Mouse (Mus musculus): Measurements from ENCODE around the gene Igf2bp3. TPM values are rescaled to one million over a fixed set of nuclear protein-coding genes. Genes with fewer than 3 reads are reported as not detected.

Gene Igf2bp3
- polyA plus RNA-seq, 1 experiment from 2014 or later: 40.9 TPM

- peaks cover 10% of the 10 kb centered on the region; the same call in 1 of the 2 replicates for H3K4me1 ChIP-seq (replicated peaks)
- H3K27ac ChIP-seq (replicated peaks): no peak overlapping the region
- no peak for ATAC-seq (ENCODE audit: low read depth)
- no peaks in the 10 kb centered on the region for H3K9me3 ChIP-seq
- H3K9ac ChIP-seq: no peak overlapping the region
- H3K36me3 ChIP-seq: no peaks in the 10 kb centered on the region
- H3K4me3 ChIP-seq: no peak overlapping the region
- no peaks in the 10 kb centered on the region for H3K27me3 ChIP-seq
- 87% methylated on average over 9 of the region's 9 CpGs for WGBS
- no peak overlapping the region for H3K4me2 ChIP-seq
Observed at GRCm38 (mm10) chr6:49142428-49142827, 72.3 kb downstream of the Igf2bp3 start.

GRCm38 (mm10) chr6:49141125-49141524, 73.6 kb downstream of the Igf2bp3 start:
- Histone ChIP-seq H3K36me3 (no peaks in the 10 kb centered on the region), H3K4me1 (replicated peaks) (peaks cover 10% of the 10 kb centered on the region; the same call in 1 of the 2 replicates), H3K9me3 (no peaks in the 10 kb centered on the region), H3K27ac (replicated peaks) (no peak overlapping the region), H3K4me3 (no peak overlapping the region), H3K4me2 (no peak overlapping the region), H3K9ac (no peak overlapping the region), H3K27me3 (no peaks in the 10 kb centered on the region)
- ATAC-seq (ENCODE audit: low read depth): no peak
- 79% methylated on average over 5 of the region's 5 CpGs for WGBS

- no peak overlapping the region for H3K9ac ChIP-seq
- WGBS: 79% methylated on average over 17 of the region's 17 CpGs
- H3K9me3 ChIP-seq: no peaks in the 10 kb centered on the region
- no peaks in the 10 kb centered on the region for H3K27me3 ChIP-seq
- no peak for ATAC-seq (ENCODE audit: low read depth)
- H3K27ac ChIP-seq (replicated peaks): 0 out of 2 replicates have a peak overlapping the region, but pooled peaks have one; percentile 6
- H3K4me1 ChIP-seq (replicated peaks): peaks cover 24% of the 10 kb centered on the region; the same call in 1 of the 2 replicates
- no peaks in the 10 kb centered on the region for H3K36me3 ChIP-seq
- no peak overlapping the region for H3K4me2 ChIP-seq
- H3K4me3 ChIP-seq: no peak overlapping the region
Observed at GRCm38 (mm10) chr6:49138159-49139051, 76.4 kb downstream of the Igf2bp3 start.

- Histone ChIP-seq H3K9ac (no peak overlapping the region), H3K4me2 (no peak overlapping the region), H3K27me3 (no peaks in the 10 kb centered on the region), H3K4me1 (replicated peaks) (peaks cover 36% of the 10 kb centered on the region; the same call in 1 of the 2 replicates), H3K27ac (replicated peaks) (no peak overlapping the region), H3K36me3 (peaks cover 6% of the 10 kb centered on the region; the same call in 1 of the 2 replicates), H3K4me3 (no peak overlapping the region), H3K9me3 (no peaks in the 10 kb centered on the region)
- ATAC-seq (ENCODE audit: low read depth): no peak
- 70% methylated on average over 5 of the region's 5 CpGs for WGBS
Observed at GRCm38 (mm10) chr6:49136739-49137138, 78.0 kb downstream of the Igf2bp3 start.

GRCm38 (mm10) chr6:49132352-49133090, 82.2 kb downstream of the Igf2bp3 start:
- Histone ChIP-seq H3K4me2 (no peak overlapping the region), H3K4me1 (replicated peaks) (peaks cover 29% of the 10 kb centered on the region; the same call in 1 of the 2 replicates), H3K9me3 (no peaks in the 10 kb centered on the region), H3K27me3 (no peaks in the 10 kb centered on the region), H3K9ac (no peak overlapping the region), H3K36me3 (peaks cover 6% of the 10 kb centered on the region; the same call in 1 of the 2 replicates), H3K27ac (replicated peaks) (no peak overlapping the region), H3K4me3 (no peak overlapping the region)
- no peak for ATAC-seq (ENCODE audit: low read depth)
- WGBS: 55% methylated on average over 6 of the region's 6 CpGs

GRCm38 (mm10) chr6:49131855-49132254, 82.9 kb downstream of the Igf2bp3 start:
- 72% methylated on average over 9 of the region's 9 CpGs for WGBS
- Histone ChIP-seq H3K4me2 (no peak overlapping the region), H3K4me3 (no peak overlapping the region), H3K27ac (replicated peaks) (no peak overlapping the region), H3K4me1 (replicated peaks) (peaks cover 29% of the 10 kb centered on the region; the same call in 1 of the 2 replicates), H3K36me3 (peaks cover 6% of the 10 kb centered on the region; the same call in 1 of the 2 replicates), H3K9me3 (no peaks in the 10 kb centered on the region), H3K27me3 (no peaks in the 10 kb centered on the region), H3K9ac (no peak overlapping the region)
- no peak for ATAC-seq (ENCODE audit: low read depth)

GRCm38 (mm10) chr6:49130328-49130727, 84.4 kb downstream of the Igf2bp3 start:
- Histone ChIP-seq H3K36me3 (peaks cover 8% of the 10 kb centered on the region; the same call in 1 of the 2 replicates), H3K27ac (replicated peaks) (no peak overlapping the region), H3K27me3 (no peaks in the 10 kb centered on the region), H3K4me1 (replicated peaks) (peaks cover 21% of the 10 kb centered on the region; the same call in 1 of the 2 replicates), H3K9ac (no peak overlapping the region), H3K4me2 (no peak overlapping the region), H3K4me3 (no peak overlapping the region), H3K9me3 (no peaks in the 10 kb centered on the region)
- no peak for ATAC-seq (ENCODE audit: low read depth)

- 91% methylated on average over 3 of the region's 3 CpGs for WGBS
- ATAC-seq (ENCODE audit: low read depth): no peak
Observed at GRCm38 (mm10) chr6:49120370-49120769, 94.4 kb downstream of the Igf2bp3 start.

GRCm38 (mm10) chr6:49119462-49120135, 95.2 kb downstream of the Igf2bp3 start:
- 81% methylated on average over 1 of the region's 1 CpGs for WGBS
- no peaks in the 10 kb centered on the region for H3K9me3 ChIP-seq
- H3K4me1 ChIP-seq (replicated peaks): peaks cover 12% of the 10 kb centered on the region
- no peak for ATAC-seq (ENCODE audit: low read depth)
- no peaks in the 10 kb centered on the region for H3K27me3 ChIP-seq
- no peak overlapping the region for H3K4me2 ChIP-seq
- H3K27ac ChIP-seq (replicated peaks): peak overlapping the region; percentile 20; the same call in 1 of the 2 replicates
- H3K4me3 ChIP-seq: no peak overlapping the region
- H3K9ac ChIP-seq: no peak overlapping the region
- peaks cover 21% of the 10 kb centered on the region for H3K36me3 ChIP-seq

More at GRCm38 (mm10) chr6:49120370-49120769, 94.4 kb downstream of the Igf2bp3 start:
- Histone ChIP-seq H3K9me3 (no peaks in the 10 kb centered on the region), H3K27ac (replicated peaks) (no peak overlapping the region), H3K9ac (no peak overlapping the region), H3K4me3 (no peak overlapping the region), H3K4me1 (replicated peaks) (peaks cover 12% of the 10 kb centered on the region), H3K27me3 (no peaks in the 10 kb centered on the region), H3K4me2 (no peak overlapping the region), H3K36me3 (peaks cover 23% of the 10 kb centered on the region)

GRCm38 (mm10) chr6:49118446-49118845, 96.3 kb downstream of the Igf2bp3 start:
- no peak for ATAC-seq (ENCODE audit: low read depth)
- peaks cover 25% of the 10 kb centered on the region for H3K36me3 ChIP-seq
- H3K9ac ChIP-seq: no peak overlapping the region
- no peak overlapping the region for H3K4me3 ChIP-seq
- no peaks in the 10 kb centered on the region for H3K9me3 ChIP-seq
- 87% methylated on average over 8 of the region's 8 CpGs for WGBS
- peaks cover 18% of the 10 kb centered on the region for H3K4me1 ChIP-seq (replicated peaks)
- H3K4me2 ChIP-seq: no peak overlapping the region
- no peaks in the 10 kb centered on the region for H3K27me3 ChIP-seq
- no peak overlapping the region for H3K27ac ChIP-seq (replicated peaks)

- no peak for ATAC-seq (ENCODE audit: low read depth)
- no peaks in the 10 kb centered on the region for H3K9me3 ChIP-seq
- peaks cover 18% of the 10 kb centered on the region for H3K4me1 ChIP-seq (replicated peaks)
- no peak overlapping the region for H3K4me3 ChIP-seq
- H3K9ac ChIP-seq: no peak overlapping the region
- peaks cover 24% of the 10 kb centered on the region for H3K36me3 ChIP-seq
- H3K4me2 ChIP-seq: no peak overlapping the region
- no peaks in the 10 kb centered on the region for H3K27me3 ChIP-seq
- WGBS: 96% methylated on average over 8 of the region's 8 CpGs
- H3K27ac ChIP-seq (replicated peaks): no peak overlapping the region
Observed at GRCm38 (mm10) chr6:49116241-49116640, 98.5 kb downstream of the Igf2bp3 start.

Data from neural tube, embryonic 13.5 days (tissue).